ENCODE assay signal across 8 mouse cellular contexts in genomic region chr1:69241502-69242214, GRCm38 (mm10).
DNase-seq lines count a peak whose midpoint lies in the region; ATAC-seq lines count a peak whose summit lies in the region.

No protein-coding gene starts in this region.

- H3K9me3 ChIP-seq in hindbrain, embryonic 15.5 days = no peaks in the 10 kb centered on the region

- peak overlapping the region; percentile 43 for H3K4me3 ChIP-seq in hindbrain, embryonic 15.5 days

- WGBS in hindbrain, embryonic 15.5 days = 15% methylated on average over 11 of the region's 11 CpGs

- H3K9ac ChIP-seq in hindbrain, embryonic 15.5 days = peak overlapping the region; percentile 48

- no peaks in the 10 kb centered on the region for H3K36me3 ChIP-seq in hindbrain, embryonic 15.5 days

- peaks cover 4% of the 10 kb centered on the region; the same call in 1 of the 2 replicates for H3K4me1 ChIP-seq in hindbrain, embryonic 15.5 days (replicated peaks)

- DNase-seq in MN1 (ENCODE audit: low spot score) = peak; percentile 29
- peak; percentile 19 to 55 for DNase-seq in cerebellum, adult 18-20 months
- DNase-seq in forelimb bud, embryonic 11.5 days (ENCODE audit: low read depth, low spot score) = peak; percentile 61
- peak; percentile 64 to 70 for DNase-seq in layer of hippocampus, postnatal 25 days (ENCODE audit: extremely low spot score in 1 of 2, low spot score in 1 of 2)
- peak; percentile 60 for DNase-seq in lung, postnatal 10 days
- peak; percentile 88 for DNase-seq in retina, embryonic 14.5 days (ENCODE audit: low spot score)

- H3K27ac ChIP-seq in hindbrain, embryonic 15.5 days (replicated peaks) = no peak overlapping the region

- no peaks in the 10 kb centered on the region for H3K27me3 ChIP-seq in hindbrain, embryonic 15.5 days

- H3K4me2 ChIP-seq in hindbrain, embryonic 15.5 days = peak overlapping the region; percentile 72

- peak; percentile 87 for ATAC-seq in hindbrain, embryonic 15.5 days (ENCODE audit: low FRiP score, low read depth)
- no peak for ATAC-seq in monocyte, adult 5-6 weeks (replicated peaks; ENCODE audit: insufficient number of reproducible peaks, low FRiP score, low TSS enrichment, poor library complexity, severe bottlenecking)

Comparison
In these comparisons a context has a peak if more than half of its experiments do, and no peak if none do; other contexts are left out.
1. DNase-seq: peak in every context shown above with its lines; median percentile 88 in retina, embryonic 14.5 days; 67 in layer of hippocampus, postnatal 25 days; 61 in forelimb bud, embryonic 11.5 days; 60 in lung, postnatal 10 days; 37 in cerebellum, adult 18-20 months; 29 in MN1.